Mouse (Mus musculus): ENCODE measurements around the gene D8Ertd738e. TPM values are rescaled to one million over a fixed set of nuclear protein-coding genes. Genes with fewer than 3 reads are reported as not detected.

Gene D8Ertd738e
- polyA plus RNA-seq, 1 experiment from 2014 or later: 297 TPM

GRCm38 (mm10) chr8:84276447-84276846, 26.9 kb upstream of the D8Ertd738e start:
- no peak overlapping the region for H3K4me2 ChIP-seq (ENCODE audit: low read depth, low read length)
- H3K4me1 ChIP-seq (ENCODE audit: control insufficient read depth, insufficient read depth, low read length): no peaks in the 10 kb centered on the region
- H3K27ac ChIP-seq (ENCODE audit: low read length): no peak overlapping the region
- H3K27me3 ChIP-seq (ENCODE audit: control insufficient read depth, insufficient read depth, low read length): no peaks in the 10 kb centered on the region
- WGBS: 47% methylated on average over 1 of the region's 1 CpGs
- no peak overlapping the region for H3K4me3 ChIP-seq (ENCODE audit: low read length)
- no peak overlapping the region for H3K9ac ChIP-seq (ENCODE audit: low read length)
- H3K36me3 ChIP-seq (ENCODE audit: control insufficient read depth, insufficient read depth): no peaks in the 10 kb centered on the region
- H3K9me3 ChIP-seq (replicated peaks; ENCODE audit: control insufficient read depth, low read length): no peaks in the 10 kb centered on the region
- ATAC-seq (replicated peaks; ENCODE audit: extremely low read depth, insufficient read depth, low FRiP score): no peak

GRCm38 (mm10) chr8:84273968-84274367, 24.4 kb upstream of the D8Ertd738e start:
- H3K4me3 ChIP-seq (ENCODE audit: low read length): no peak overlapping the region
- H3K27me3 ChIP-seq (ENCODE audit: control insufficient read depth, insufficient read depth, low read length): no peaks in the 10 kb centered on the region
- no peaks in the 10 kb centered on the region for H3K36me3 ChIP-seq (ENCODE audit: control insufficient read depth, insufficient read depth)
- no peak for ATAC-seq (replicated peaks; ENCODE audit: extremely low read depth, insufficient read depth, low FRiP score)
- peaks cover 10% of the 10 kb centered on the region for H3K4me1 ChIP-seq (ENCODE audit: control insufficient read depth, insufficient read depth, low read length)
- H3K4me2 ChIP-seq (ENCODE audit: low read depth, low read length): no peak overlapping the region
- no peak overlapping the region for H3K9ac ChIP-seq (ENCODE audit: low read length)
- H3K27ac ChIP-seq (ENCODE audit: low read length): no peak overlapping the region
- WGBS: 78% methylated on average over 3 of the region's 3 CpGs
- no peaks in the 10 kb centered on the region for H3K9me3 ChIP-seq (replicated peaks; ENCODE audit: control insufficient read depth, low read length)

GRCm38 (mm10) chr8:84272302-84272701, 22.8 kb upstream of the D8Ertd738e start:
- H3K4me2 ChIP-seq (ENCODE audit: low read depth, low read length): no peak overlapping the region
- H3K9ac ChIP-seq (ENCODE audit: low read length): no peak overlapping the region
- H3K36me3 ChIP-seq (ENCODE audit: control insufficient read depth, insufficient read depth): no peaks in the 10 kb centered on the region
- H3K4me3 ChIP-seq (ENCODE audit: low read length): no peak overlapping the region
- no peak overlapping the region for H3K27ac ChIP-seq (ENCODE audit: low read length)
- H3K27me3 ChIP-seq (ENCODE audit: control insufficient read depth, insufficient read depth, low read length): no peaks in the 10 kb centered on the region
- H3K4me1 ChIP-seq (ENCODE audit: control insufficient read depth, insufficient read depth, low read length): peaks cover 10% of the 10 kb centered on the region
- 75% methylated on average over 4 of the region's 4 CpGs for WGBS
- no peaks in the 10 kb centered on the region for H3K9me3 ChIP-seq (replicated peaks; ENCODE audit: control insufficient read depth, low read length)
- ATAC-seq (replicated peaks; ENCODE audit: extremely low read depth, insufficient read depth, low FRiP score): no peak

GRCm38 (mm10) chr8:84269950-84270773, 20.6 kb upstream of the D8Ertd738e start, which contains the start of gene Ccdc130:
Ccdc130 (minus strand) TSS chr8:84270380.
- WGBS: under 1% methylated on average over 44 of the region's 44 CpGs
- Histone ChIP-seq H3K36me3 (ENCODE audit: control insufficient read depth, insufficient read depth) (peaks cover 10% of the 10 kb centered on the region), H3K4me2 (ENCODE audit: low read depth, low read length) (peak within 1 kb of the TSS; percentile 95), H3K9me3 (replicated peaks; ENCODE audit: control insufficient read depth, low read length) (no peaks in the 10 kb centered on the region), H3K27me3 (ENCODE audit: control insufficient read depth, insufficient read depth, low read length) (no peaks in the 10 kb centered on the region), H3K4me3 (ENCODE audit: low read length) (peak within 1 kb of the TSS; percentile 97), H3K9ac (ENCODE audit: low read length) (peak within 1 kb of the TSS; percentile 95), H3K4me1 (ENCODE audit: control insufficient read depth, insufficient read depth, low read length) (peaks cover 10% of the 10 kb centered on the region), H3K27ac (ENCODE audit: low read length) (peak within 1 kb of the TSS; percentile 67)
- ATAC-seq (replicated peaks; ENCODE audit: extremely low read depth, insufficient read depth, low FRiP score): peak; percentile 99

GRCm38 (mm10) chr8:84261098-84261497, 11.6 kb upstream of the D8Ertd738e start:
- Histone ChIP-seq H3K9ac (ENCODE audit: low read length) (no peak overlapping the region), H3K36me3 (ENCODE audit: control insufficient read depth, insufficient read depth) (peaks cover 44% of the 10 kb centered on the region), H3K4me2 (ENCODE audit: low read depth, low read length) (no peak overlapping the region), H3K27me3 (ENCODE audit: control insufficient read depth, insufficient read depth, low read length) (no peaks in the 10 kb centered on the region), H3K9me3 (replicated peaks; ENCODE audit: control insufficient read depth, low read length) (no peaks in the 10 kb centered on the region), H3K4me3 (ENCODE audit: low read length) (no peak overlapping the region), H3K4me1 (ENCODE audit: control insufficient read depth, insufficient read depth, low read length) (peaks cover 8% of the 10 kb centered on the region), H3K27ac (ENCODE audit: low read length) (no peak overlapping the region)
- WGBS: 88% methylated on average over 4 of the region's 4 CpGs
- ATAC-seq (replicated peaks; ENCODE audit: extremely low read depth, insufficient read depth, low FRiP score): no peak

GRCm38 (mm10) chr8:84256822-84257610, 7.5 kb upstream of the D8Ertd738e start, which contains the start of gene Mri1:
Mri1 (minus strand) TSS chr8:84257326.
- peaks cover 37% of the 10 kb centered on the region for H3K36me3 ChIP-seq (ENCODE audit: control insufficient read depth, insufficient read depth)
- under 1% methylated on average over 64 of the region's 64 CpGs for WGBS

GRCm38 (mm10) chr8:84256458-84256821, 6.9 kb upstream of the D8Ertd738e start:
- no peaks in the 10 kb centered on the region for H3K9me3 ChIP-seq (replicated peaks; ENCODE audit: control insufficient read depth, low read length)
- WGBS: 13% methylated on average over 6 of the region's 6 CpGs
- ATAC-seq (replicated peaks; ENCODE audit: extremely low read depth, insufficient read depth, low FRiP score): 0 out of 2 replicates have a peak, but pooled peaks have one; percentile 3

More at GRCm38 (mm10) chr8:84256822-84257610, 7.5 kb upstream of the D8Ertd738e start, which contains the start of gene Mri1:
- Histone ChIP-seq H3K9me3 (replicated peaks; ENCODE audit: control insufficient read depth, low read length) (no peaks in the 10 kb centered on the region), H3K4me3 (ENCODE audit: low read length) (peak within 1 kb of the TSS; percentile 86), H3K4me2 (ENCODE audit: low read depth, low read length) (peak within 1 kb of the TSS; percentile 96), H3K27me3 (ENCODE audit: control insufficient read depth, insufficient read depth, low read length) (no peaks in the 10 kb centered on the region), H3K9ac (ENCODE audit: low read length) (peak within 1 kb of the TSS; percentile 88), H3K27ac (ENCODE audit: low read length) (peak within 1 kb of the TSS; percentile 91), H3K4me1 (ENCODE audit: control insufficient read depth, insufficient read depth, low read length) (peaks cover 11% of the 10 kb centered on the region)
- ATAC-seq (replicated peaks; ENCODE audit: extremely low read depth, insufficient read depth, low FRiP score): peak; percentile 90

GRCm38 (mm10) chr8:84255858-84256257, 6.3 kb upstream of the D8Ertd738e start:
- H3K27ac ChIP-seq (ENCODE audit: low read length): no peak overlapping the region
- peak overlapping the region; percentile 86 for H3K4me3 ChIP-seq (ENCODE audit: low read length)
- WGBS: 83% methylated on average over 3 of the region's 3 CpGs
- no peaks in the 10 kb centered on the region for H3K27me3 ChIP-seq (ENCODE audit: control insufficient read depth, insufficient read depth, low read length)
- no peaks in the 10 kb centered on the region for H3K9me3 ChIP-seq (replicated peaks; ENCODE audit: control insufficient read depth, low read length)
- peaks cover 35% of the 10 kb centered on the region for H3K36me3 ChIP-seq (ENCODE audit: control insufficient read depth, insufficient read depth)
- H3K4me1 ChIP-seq (ENCODE audit: control insufficient read depth, insufficient read depth, low read length): peaks cover 11% of the 10 kb centered on the region
- H3K4me2 ChIP-seq (ENCODE audit: low read depth, low read length): peak overlapping the region; percentile 96
- no peak overlapping the region for H3K9ac ChIP-seq (ENCODE audit: low read length)
- ATAC-seq (replicated peaks; ENCODE audit: extremely low read depth, insufficient read depth, low FRiP score): no peak

More at GRCm38 (mm10) chr8:84256458-84256821, 6.9 kb upstream of the D8Ertd738e start:
- Histone ChIP-seq H3K27ac (ENCODE audit: low read length) (peak overlapping the region; percentile 91), H3K4me2 (ENCODE audit: low read depth, low read length) (peak overlapping the region; percentile 96), H3K4me1 (ENCODE audit: control insufficient read depth, insufficient read depth, low read length) (peaks cover 11% of the 10 kb centered on the region), H3K36me3 (ENCODE audit: control insufficient read depth, insufficient read depth) (peaks cover 34% of the 10 kb centered on the region), H3K9ac (ENCODE audit: low read length) (peak overlapping the region; percentile 88), H3K4me3 (ENCODE audit: low read length) (peak overlapping the region; percentile 86), H3K27me3 (ENCODE audit: control insufficient read depth, insufficient read depth, low read length) (no peaks in the 10 kb centered on the region)

All from heart, embryonic 16.5 days (tissue).